Comparison of ENCODE assay signal across 24 mouse cellular contexts in the genomic region with DNA sequence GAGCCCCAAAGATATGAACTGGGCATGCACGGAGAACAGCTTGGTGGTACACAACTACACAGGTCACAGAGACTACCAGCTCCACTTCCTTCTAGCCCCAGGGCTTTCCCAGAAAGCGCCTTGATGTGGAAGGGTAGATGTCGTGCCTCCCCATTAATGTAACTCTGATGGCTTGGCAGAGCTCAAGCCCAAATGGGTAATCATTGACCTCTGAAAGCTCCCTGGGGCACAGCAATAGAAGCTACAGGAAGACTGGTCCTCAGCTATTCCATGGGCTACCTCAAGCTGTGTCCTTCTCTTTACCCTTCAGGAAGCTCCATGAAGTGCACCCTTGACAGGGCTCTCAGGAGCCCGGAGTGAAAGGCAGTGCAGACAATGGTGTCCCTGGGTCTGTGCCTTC. TPM values are rescaled to one million over a fixed set of nuclear protein-coding genes. Genes with fewer than 3 reads are reported as not detected.
"Had no signal": no experiment of that assay in that cellular context is flagged by ENCODE, and none has a peak within 500 bp of the region (broad histone marks: within the 10 kb centered on the region; RNA-seq: fewer than 3 reads in every experiment).

No protein-coding gene starts in this region.

- H3K4me1 ChIP-seq: liver, embryonic 13.5 days; lung, embryonic 15.5 days; midbrain, embryonic 15.5 days; neural tube, embryonic 12.5 days had no signal

- DNase-seq: layer of hippocampus, adult 9-11 months; liver; liver, embryonic 13.5 days; liver, postnatal 0 days; lung, postnatal 14 days; retina, postnatal 1 day; right cerebral cortex, postnatal 4 days; spleen, adult 18-20 months; thymus, adult 2 months; thymus, postnatal 25 days had no signal

- H3K27ac ChIP-seq: hindbrain, postnatal 0 days; liver, embryonic 13.5 days; lung, embryonic 15.5 days; macrophage; midbrain, embryonic 15.5 days; neural tube, embryonic 12.5 days had no signal

- H3K4me3 ChIP-seq: liver, embryonic 13.5 days; lung, embryonic 15.5 days; megakaryocyte, embryonic 14.5 days; midbrain, embryonic 15.5 days; neural tube, embryonic 12.5 days had no signal

- H3K27me3 ChIP-seq: liver, embryonic 13.5 days; lung, embryonic 15.5 days; midbrain, embryonic 15.5 days; neural tube, embryonic 12.5 days had no signal

- H3K9me3 ChIP-seq: liver, embryonic 13.5 days; lung, embryonic 15.5 days; megakaryocyte, embryonic 14.5 days; midbrain, embryonic 15.5 days; neural tube, embryonic 12.5 days had no signal

- H3K9ac ChIP-seq: liver, embryonic 13.5 days; liver, postnatal 0 days; lung, embryonic 15.5 days; midbrain, embryonic 15.5 days; neural tube, embryonic 12.5 days had no signal

- ATAC-seq: hindbrain, postnatal 0 days; liver, postnatal 0 days; midbrain, embryonic 15.5 days had no signal

- H3K36me3 ChIP-seq: liver, embryonic 13.5 days; lung, embryonic 15.5 days; midbrain, embryonic 15.5 days; neural tube, embryonic 12.5 days had no signal

- H3K4me2 ChIP-seq: liver, embryonic 13.5 days; lung, embryonic 15.5 days; midbrain, embryonic 11.5 days; midbrain, embryonic 15.5 days; neural tube, embryonic 12.5 days had no signal

RNA-seq across cellular contexts. Expression of a gene that starts 12.6 kb away (rescaled TPM):
- total RNA-seq: hindbrain, postnatal 0 days; left cerebral cortex, postnatal 14 days had no signal
- polyA plus RNA-seq: hindbrain, postnatal 0 days; intestine, embryonic 14.5 days; limb, embryonic 11.5 days; liver, embryonic 13.5 days; liver, postnatal 0 days; lung, embryonic 15.5 days; macrophage; midbrain, embryonic 11.5 days; midbrain, embryonic 15.5 days; neural tube, embryonic 12.5 days; stomach, embryonic 14.5 days; urinary bladder, adult 2 months had no signal

RNA-seq across cellular contexts. Expression of a gene that starts 40.8 kb away (rescaled TPM):
- total RNA-seq: monocyte, adult 5-6 weeks had no signal
- polyA plus RNA-seq: testis, adult 2 months had no signal
